Mouse (Mus musculus): Measurements from ENCODE around the gene Lrrc4c. TPM values are rescaled to one million over a fixed set of nuclear protein-coding genes. Genes with fewer than 3 reads are reported as not detected.

The Lrrc4c gene
- polyA plus RNA-seq, 1 experiment from 2014 or later = 1.8 TPM

DNA sequence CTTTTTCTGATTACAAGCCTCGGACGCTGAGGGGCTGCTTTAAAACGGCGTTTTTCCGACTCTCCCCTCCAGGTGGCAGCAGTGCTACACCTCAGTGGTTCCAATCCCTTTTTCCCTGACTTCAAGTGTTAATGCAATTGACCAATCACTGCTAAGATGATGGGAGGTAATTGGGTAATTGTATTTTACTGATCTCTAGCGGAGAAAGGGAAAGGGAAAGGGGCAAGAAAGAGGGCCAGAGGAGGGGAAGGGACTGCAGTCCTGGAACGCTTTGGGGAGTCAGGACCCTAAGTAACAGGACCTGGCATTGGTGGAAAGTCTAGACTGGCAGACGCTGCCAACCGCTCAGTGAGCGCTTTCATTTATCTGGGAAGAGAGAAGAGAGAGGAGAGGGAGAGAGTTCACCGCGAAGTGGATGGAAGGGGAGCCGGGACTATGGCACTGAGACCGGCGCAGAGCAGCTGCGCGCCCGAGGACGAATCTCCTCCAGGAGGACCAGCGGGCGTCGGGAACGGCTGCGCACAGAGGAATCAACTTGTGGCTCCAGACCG, 1148.3 kb downstream of the Lrrc4c start:
- H3K27me3 ChIP-seq (replicated peaks; ENCODE audit: control insufficient read depth, insufficient read depth, low read length) = peaks cover 4% of the 10 kb centered on the region; the same call in 1 of the 2 replicates
- H3K36me3 ChIP-seq (ENCODE audit: control insufficient read depth, insufficient read depth, low read length) = no peaks in the 10 kb centered on the region
- peak overlapping the region; percentile 54 for H3K4me3 ChIP-seq (ENCODE audit: low read length)
- H3K9ac ChIP-seq (ENCODE audit: low read depth, low read length) = peak overlapping the region; percentile 48; the same call in 1 of the 2 replicates
- peak overlapping the region; percentile 37; the same call in 1 of the 2 replicates for H3K27ac ChIP-seq (ENCODE audit: low read length)
- peak overlapping the region; percentile 92 for H3K4me2 ChIP-seq (ENCODE audit: low read depth, low read length)
- H3K9me3 ChIP-seq (ENCODE audit: control insufficient read depth, low read length) = no peaks in the 10 kb centered on the region
- under 1% methylated on average over 25 of the region's 25 CpGs for WGBS
- no peaks in the 10 kb centered on the region for H3K4me1 ChIP-seq (ENCODE audit: control insufficient read depth, insufficient read depth, low read length)
- peak; percentile 94 for ATAC-seq

DNA sequence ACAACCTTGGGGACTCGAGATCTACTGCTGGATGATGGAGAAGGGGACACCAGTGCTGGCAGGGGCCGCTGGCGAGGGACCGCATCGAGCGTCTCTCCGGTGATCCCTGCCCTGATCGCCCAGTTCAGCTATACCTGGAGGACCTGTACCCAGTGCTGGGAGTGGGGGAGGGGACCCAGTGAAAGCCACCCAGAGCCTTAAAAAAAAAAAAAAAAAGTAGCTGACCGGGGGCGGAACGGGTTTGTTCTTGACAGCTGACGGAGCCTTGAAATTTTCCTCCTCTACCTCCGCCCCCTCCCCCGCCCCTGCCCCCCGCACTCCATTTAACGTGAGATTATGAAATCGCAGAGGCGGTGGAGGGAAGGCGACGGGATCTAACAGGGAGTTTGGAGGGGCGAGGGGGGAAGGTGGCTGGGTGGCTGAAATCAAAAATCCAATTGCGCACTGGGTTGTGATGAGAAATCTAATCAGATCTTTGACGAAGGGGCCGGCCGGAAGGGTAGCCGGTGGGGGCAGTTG, 1149.1 kb downstream of the Lrrc4c start:
- peaks cover 4% of the 10 kb centered on the region; the same call in 1 of the 2 replicates for H3K27me3 ChIP-seq (replicated peaks; ENCODE audit: control insufficient read depth, insufficient read depth, low read length)
- H3K4me2 ChIP-seq (ENCODE audit: low read depth, low read length) = peak overlapping the region; percentile 92
- no peak overlapping the region for H3K27ac ChIP-seq (ENCODE audit: low read length)
- H3K36me3 ChIP-seq (ENCODE audit: control insufficient read depth, insufficient read depth, low read length) = no peaks in the 10 kb centered on the region
- under 1% methylated on average over 26 of the region's 26 CpGs for WGBS
- no peaks in the 10 kb centered on the region for H3K4me1 ChIP-seq (ENCODE audit: control insufficient read depth, insufficient read depth, low read length)
- H3K9me3 ChIP-seq (ENCODE audit: control insufficient read depth, low read length) = no peaks in the 10 kb centered on the region
- ATAC-seq = peak; percentile 70
- H3K4me3 ChIP-seq (ENCODE audit: low read length) = peak overlapping the region; percentile 54
- H3K9ac ChIP-seq (ENCODE audit: low read depth, low read length) = peak overlapping the region; percentile 40; the same call in 1 of the 2 replicates

DNA sequence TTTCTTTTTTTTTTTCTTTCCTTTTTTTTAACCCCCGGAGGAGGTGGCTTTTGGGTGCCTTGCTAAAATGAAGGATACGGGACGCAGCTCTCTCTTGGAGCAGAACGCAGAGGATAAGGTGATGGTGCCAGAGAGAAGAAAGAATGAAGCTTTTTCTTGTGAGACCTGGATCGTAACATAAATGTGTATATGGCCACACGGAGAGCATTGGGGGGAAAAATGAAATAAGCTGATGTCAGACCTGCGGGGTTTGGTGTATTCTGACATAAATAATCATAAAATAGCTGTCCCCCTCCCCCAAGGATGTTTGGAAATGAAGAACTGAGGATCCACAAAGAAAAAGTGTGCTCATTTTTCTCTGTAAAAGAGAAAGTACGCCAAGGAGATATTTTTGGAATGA, 1149.7 kb downstream of the Lrrc4c start:
- H3K4me1 ChIP-seq (ENCODE audit: control insufficient read depth, insufficient read depth, low read length) = no peaks in the 10 kb centered on the region
- H3K9me3 ChIP-seq (ENCODE audit: control insufficient read depth, low read length) = no peaks in the 10 kb centered on the region
- peak overlapping the region; percentile 54 for H3K4me3 ChIP-seq (ENCODE audit: low read length)
- no peak overlapping the region for H3K9ac ChIP-seq (ENCODE audit: low read depth, low read length)
- ATAC-seq = no peak
- H3K27me3 ChIP-seq (replicated peaks; ENCODE audit: control insufficient read depth, insufficient read depth, low read length) = peaks cover 4% of the 10 kb centered on the region; the same call in 1 of the 2 replicates
- WGBS = 12% methylated on average over 8 of the region's 8 CpGs
- H3K4me2 ChIP-seq (ENCODE audit: low read depth, low read length) = peak overlapping the region; percentile 92
- H3K36me3 ChIP-seq (ENCODE audit: control insufficient read depth, insufficient read depth, low read length) = no peaks in the 10 kb centered on the region
- H3K27ac ChIP-seq (ENCODE audit: low read length) = no peak overlapping the region

DNA sequence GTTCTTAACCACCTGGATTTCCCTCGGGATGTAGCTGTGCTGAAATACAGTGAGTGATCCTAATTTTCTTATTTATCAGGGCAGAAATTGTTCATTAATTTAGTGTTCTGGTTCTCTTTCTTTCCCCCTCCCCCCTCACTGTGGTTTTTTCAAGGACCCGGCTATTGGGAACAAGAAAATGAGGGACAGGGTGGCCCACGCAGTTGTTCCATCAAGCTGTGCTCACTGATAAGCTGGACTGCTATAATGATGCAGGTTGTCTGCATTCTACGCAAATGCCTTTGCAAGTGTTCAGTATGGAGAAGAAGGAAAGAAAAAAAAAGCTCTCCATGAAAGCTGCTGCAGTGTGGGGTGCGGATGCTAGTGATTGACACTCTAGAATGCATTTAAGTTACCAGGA, 1150.4 kb downstream of the Lrrc4c start:
- no peaks in the 10 kb centered on the region for H3K4me1 ChIP-seq (ENCODE audit: control insufficient read depth, insufficient read depth, low read length)
- ATAC-seq = no peak
- H3K36me3 ChIP-seq (ENCODE audit: control insufficient read depth, insufficient read depth, low read length) = no peaks in the 10 kb centered on the region
- H3K4me2 ChIP-seq (ENCODE audit: low read depth, low read length) = no peak overlapping the region
- H3K9ac ChIP-seq (ENCODE audit: low read depth, low read length) = no peak overlapping the region
- 39% methylated on average over 5 of the region's 5 CpGs for WGBS
- peaks cover 4% of the 10 kb centered on the region; the same call in 1 of the 2 replicates for H3K27me3 ChIP-seq (replicated peaks; ENCODE audit: control insufficient read depth, insufficient read depth, low read length)
- H3K9me3 ChIP-seq (ENCODE audit: control insufficient read depth, low read length) = no peaks in the 10 kb centered on the region
- no peak overlapping the region for H3K27ac ChIP-seq (ENCODE audit: low read length)
- H3K4me3 ChIP-seq (ENCODE audit: low read length) = no peak overlapping the region

DNA sequence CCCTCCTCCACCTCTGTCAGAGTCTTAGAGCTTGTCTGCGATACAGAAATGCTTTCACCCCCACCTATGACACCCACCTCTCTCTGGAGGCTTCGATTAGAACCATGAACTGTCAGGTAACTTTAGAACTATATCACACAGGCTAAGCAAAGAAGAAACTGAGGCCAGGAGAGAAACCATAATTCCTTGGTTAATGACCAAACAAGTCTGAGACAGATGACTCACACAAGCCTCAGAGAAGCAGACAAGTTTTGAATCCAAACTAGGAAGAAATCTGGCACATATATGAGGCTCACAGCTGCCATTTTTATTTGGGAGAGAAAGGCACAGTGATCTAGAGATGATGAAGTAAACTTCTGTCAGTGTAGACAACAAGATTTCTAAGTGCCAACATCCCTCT, 1151.4 kb downstream of the Lrrc4c start:
- H3K4me3 ChIP-seq (ENCODE audit: low read length) = no peak overlapping the region
- H3K4me2 ChIP-seq (ENCODE audit: low read depth, low read length) = no peak overlapping the region
- H3K27ac ChIP-seq (ENCODE audit: low read length) = no peak overlapping the region
- no peak for ATAC-seq
- H3K27me3 ChIP-seq (replicated peaks; ENCODE audit: control insufficient read depth, insufficient read depth, low read length) = peaks cover 4% of the 10 kb centered on the region; the same call in 1 of the 2 replicates
- H3K9me3 ChIP-seq (ENCODE audit: control insufficient read depth, low read length) = no peaks in the 10 kb centered on the region
- no peak overlapping the region for H3K9ac ChIP-seq (ENCODE audit: low read depth, low read length)
- WGBS = 52% methylated on average over 2 of the region's 2 CpGs
- H3K36me3 ChIP-seq (ENCODE audit: control insufficient read depth, insufficient read depth, low read length) = no peaks in the 10 kb centered on the region
- no peaks in the 10 kb centered on the region for H3K4me1 ChIP-seq (ENCODE audit: control insufficient read depth, insufficient read depth, low read length)

DNA sequence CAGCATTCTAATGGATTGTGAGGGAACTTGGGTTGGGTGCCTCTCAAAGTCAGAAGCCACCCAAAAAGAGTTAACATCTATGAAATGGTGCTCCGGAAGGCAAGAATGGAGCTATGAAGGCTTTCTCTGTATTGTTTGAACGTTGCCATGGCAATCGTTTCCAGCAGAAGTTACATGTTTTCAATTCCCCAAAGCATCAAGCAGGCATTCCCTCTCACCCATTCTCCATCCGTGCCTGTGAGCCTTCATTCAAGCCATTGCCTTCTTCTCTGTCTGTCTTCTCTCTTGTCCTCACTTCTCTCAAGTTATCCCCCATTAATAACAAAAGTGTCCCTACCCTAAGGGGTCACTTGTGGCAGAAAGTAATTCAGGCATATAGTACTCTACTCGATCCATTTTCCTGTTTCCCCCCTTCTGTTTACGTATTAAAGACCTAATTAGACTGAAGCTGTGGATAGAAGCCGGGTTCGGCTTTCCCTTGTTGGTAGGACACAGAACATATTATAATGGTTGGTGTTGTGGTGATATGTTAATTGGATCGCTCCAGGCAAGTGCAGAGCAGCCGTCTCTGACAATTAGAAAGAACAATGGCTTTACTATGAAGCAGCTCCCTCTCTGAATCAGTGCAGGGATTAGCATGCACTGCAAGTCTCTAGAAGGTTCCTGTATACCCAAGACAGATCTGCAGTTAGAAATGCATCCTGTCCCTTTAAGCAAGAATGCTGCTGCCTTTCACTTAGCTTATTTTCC, 1160.4 kb downstream of the Lrrc4c start:
- no peak overlapping the region for H3K9ac ChIP-seq (ENCODE audit: low read depth, low read length)
- H3K9me3 ChIP-seq (ENCODE audit: control insufficient read depth, low read length) = no peaks in the 10 kb centered on the region
- no peak overlapping the region for H3K27ac ChIP-seq (ENCODE audit: low read length)
- H3K4me1 ChIP-seq (ENCODE audit: control insufficient read depth, insufficient read depth, low read length) = no peaks in the 10 kb centered on the region
- WGBS = 60% methylated on average over 10 of the region's 10 CpGs
- H3K4me3 ChIP-seq (ENCODE audit: low read length) = no peak overlapping the region
- no peaks in the 10 kb centered on the region for H3K27me3 ChIP-seq (replicated peaks; ENCODE audit: control insufficient read depth, insufficient read depth, low read length)
- no peak for ATAC-seq
- no peak overlapping the region for H3K4me2 ChIP-seq (ENCODE audit: low read depth, low read length)
- H3K36me3 ChIP-seq (ENCODE audit: control insufficient read depth, insufficient read depth, low read length) = no peaks in the 10 kb centered on the region

DNA sequence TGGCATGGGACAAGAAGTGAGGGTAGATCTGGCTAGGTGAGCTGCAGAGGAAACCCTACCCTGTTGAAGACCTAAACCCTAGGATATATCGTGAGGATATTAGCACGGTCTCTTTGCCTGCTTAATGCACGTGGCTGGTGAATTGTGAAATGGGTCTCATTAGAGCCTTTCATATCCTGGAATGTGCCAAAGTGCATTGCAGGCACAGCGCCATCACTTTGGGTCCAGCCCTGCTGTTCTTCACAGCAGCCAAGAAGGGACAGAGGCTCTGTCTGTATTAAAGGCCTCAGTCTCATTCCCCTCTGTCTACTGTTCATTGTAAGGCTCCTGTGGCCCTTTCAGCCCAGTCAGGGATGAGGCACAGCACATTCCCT, 1160.9 kb downstream of the Lrrc4c start:
- Histone ChIP-seq H3K9me3 (ENCODE audit: control insufficient read depth, low read length) (no peaks in the 10 kb centered on the region), H3K4me2 (ENCODE audit: low read depth, low read length) (no peak overlapping the region), H3K9ac (ENCODE audit: low read depth, low read length) (no peak overlapping the region), H3K4me1 (ENCODE audit: control insufficient read depth, insufficient read depth, low read length) (no peaks in the 10 kb centered on the region), H3K27me3 (replicated peaks; ENCODE audit: control insufficient read depth, insufficient read depth, low read length) (no peaks in the 10 kb centered on the region), H3K36me3 (ENCODE audit: control insufficient read depth, insufficient read depth, low read length) (no peaks in the 10 kb centered on the region), H3K27ac (ENCODE audit: low read length) (no peak overlapping the region), H3K4me3 (ENCODE audit: low read length) (no peak overlapping the region)
- WGBS = 86% methylated on average over 4 of the region's 4 CpGs
- no peak for ATAC-seq

DNA sequence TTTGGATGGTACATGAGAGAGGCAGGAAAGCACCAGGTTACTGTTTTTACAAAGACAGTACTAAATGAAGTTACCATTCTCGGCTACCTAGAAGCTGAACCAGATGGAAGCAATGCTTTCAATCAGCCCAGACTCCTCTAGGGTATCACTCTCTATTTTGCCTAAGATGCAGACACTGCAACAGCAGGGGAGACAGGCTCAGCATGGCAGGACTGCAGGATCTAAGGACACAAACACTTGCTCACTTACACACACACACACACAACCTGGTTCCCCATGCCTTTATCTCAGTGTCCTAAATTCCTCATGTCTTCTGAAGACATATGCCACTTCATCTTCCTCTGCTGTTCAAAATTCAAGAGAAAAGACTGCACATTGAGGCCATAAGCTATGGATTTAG, 1167.0 kb downstream of the Lrrc4c start:
- Histone ChIP-seq H3K36me3 (ENCODE audit: control insufficient read depth, insufficient read depth, low read length) (no peaks in the 10 kb centered on the region), H3K4me1 (ENCODE audit: control insufficient read depth, insufficient read depth, low read length) (no peaks in the 10 kb centered on the region), H3K27me3 (replicated peaks; ENCODE audit: control insufficient read depth, insufficient read depth, low read length) (no peaks in the 10 kb centered on the region), H3K4me3 (ENCODE audit: low read length) (no peak overlapping the region), H3K27ac (ENCODE audit: low read length) (no peak overlapping the region), H3K9ac (ENCODE audit: low read depth, low read length) (no peak overlapping the region), H3K9me3 (ENCODE audit: control insufficient read depth, low read length) (no peaks in the 10 kb centered on the region), H3K4me2 (ENCODE audit: low read depth, low read length) (no peak overlapping the region)
- 65% methylated on average over 1 of the region's 1 CpGs for WGBS
- ATAC-seq = no peak

DNA sequence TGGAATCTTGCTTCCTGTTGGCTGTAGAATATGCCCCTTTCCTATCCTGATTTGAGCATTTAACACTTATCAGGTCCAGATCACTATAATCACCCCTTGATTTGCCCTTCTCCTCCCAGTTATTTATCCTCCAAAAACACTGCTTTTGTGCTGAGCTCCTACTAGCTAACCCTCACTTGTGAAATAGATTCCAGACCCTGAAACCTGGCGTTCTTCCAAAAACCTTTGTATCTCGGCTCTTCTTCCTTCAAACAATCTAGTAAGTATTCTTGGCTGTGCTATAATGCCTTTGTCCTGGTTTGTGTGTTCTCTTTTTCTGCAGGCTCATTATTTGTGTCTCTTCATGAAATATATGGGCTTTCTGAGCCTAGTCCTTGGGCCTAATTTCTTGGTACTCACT, 1167.6 kb downstream of the Lrrc4c start:
- Histone ChIP-seq H3K9me3 (ENCODE audit: control insufficient read depth, low read length) (no peaks in the 10 kb centered on the region), H3K27ac (ENCODE audit: low read length) (no peak overlapping the region), H3K4me2 (ENCODE audit: low read depth, low read length) (no peak overlapping the region), H3K4me1 (ENCODE audit: control insufficient read depth, insufficient read depth, low read length) (no peaks in the 10 kb centered on the region), H3K4me3 (ENCODE audit: low read length) (no peak overlapping the region), H3K36me3 (ENCODE audit: control insufficient read depth, insufficient read depth, low read length) (no peaks in the 10 kb centered on the region), H3K27me3 (replicated peaks; ENCODE audit: control insufficient read depth, insufficient read depth, low read length) (no peaks in the 10 kb centered on the region), H3K9ac (ENCODE audit: low read depth, low read length) (no peak overlapping the region)
- no peak for ATAC-seq
- WGBS = 42% methylated on average over 2 of the region's 2 CpGs

Data from intestine, embryonic 16.5 days (tissue).